Mouse (Mus musculus): ENCODE data around the gene Tmeff1. TPM values are rescaled to one million over a fixed set of nuclear protein-coding genes. Genes with fewer than 3 reads are reported as not detected.

Tmeff1 gene
- polyA plus RNA-seq, 1 experiment: 107 TPM

- DNase-seq (ENCODE audit: extremely low spot score in 1 of 2, low spot score in 1 of 2): no peak
Observed at GRCm38 (mm10) chr4:48615483-48615882, 30.5 kb downstream of the Tmeff1 start.

GRCm38 (mm10) chr4:48617201-48617600 lies 32.2 kb downstream of the Tmeff1 start:
- DNase-seq (ENCODE audit: extremely low spot score in 1 of 2, low spot score in 1 of 2): no peak

- DNase-seq (ENCODE audit: extremely low spot score in 1 of 2, low spot score in 1 of 2): no peak
Observed at GRCm38 (mm10) chr4:48620121-48620520, 35.1 kb downstream of the Tmeff1 start.

GRCm38 (mm10) chr4:48622246-48622645 lies 37.3 kb downstream of the Tmeff1 start:
- no peak for DNase-seq (ENCODE audit: extremely low spot score in 1 of 2, low spot score in 1 of 2)

- no peak for DNase-seq (ENCODE audit: extremely low spot score in 1 of 2, low spot score in 1 of 2)
Observed at GRCm38 (mm10) chr4:48622946-48623345, 38.0 kb downstream of the Tmeff1 start.

GRCm38 (mm10) chr4:48624961-48625360 lies 40.0 kb downstream of the Tmeff1 start:
- no peak for DNase-seq (ENCODE audit: extremely low spot score in 1 of 2, low spot score in 1 of 2)

GRCm38 (mm10) chr4:48625836-48626235 lies 40.9 kb downstream of the Tmeff1 start:
- DNase-seq (ENCODE audit: extremely low spot score in 1 of 2, low spot score in 1 of 2): no peak

GRCm38 (mm10) chr4:48629445-48629844 lies 44.5 kb downstream of the Tmeff1 start:
- peak in 1 of 2 experiments; percentile 31 for DNase-seq (ENCODE audit: extremely low spot score in 1 of 2, low spot score in 1 of 2)

GRCm38 (mm10) chr4:48633529-48633928 lies 48.6 kb downstream of the Tmeff1 start:
- no peak for DNase-seq (ENCODE audit: extremely low spot score in 1 of 2, low spot score in 1 of 2)

- DNase-seq (ENCODE audit: extremely low spot score in 1 of 2, low spot score in 1 of 2): no peak
Observed at GRCm38 (mm10) chr4:48634058-48634457, 49.1 kb downstream of the Tmeff1 start.

- DNase-seq (ENCODE audit: extremely low spot score in 1 of 2, low spot score in 1 of 2): no peak
Observed at GRCm38 (mm10) chr4:48636831-48637230, 51.9 kb downstream of the Tmeff1 start.

- DNase-seq (ENCODE audit: extremely low spot score in 1 of 2, low spot score in 1 of 2): no peak
Observed at GRCm38 (mm10) chr4:48638132-48638531, 53.2 kb downstream of the Tmeff1 start.

GRCm38 (mm10) chr4:48639503-48639902 lies 54.5 kb downstream of the Tmeff1 start:
- DNase-seq (ENCODE audit: extremely low spot score in 1 of 2, low spot score in 1 of 2): no peak

- peak; percentile 14 to 37 for DNase-seq (ENCODE audit: extremely low spot score in 1 of 2, low spot score in 1 of 2)
Observed at GRCm38 (mm10) chr4:48643801-48644200, 58.8 kb downstream of the Tmeff1 start.

- no peak for DNase-seq (ENCODE audit: extremely low spot score in 1 of 2, low spot score in 1 of 2)
Observed at GRCm38 (mm10) chr4:48646143-48646542, 61.2 kb downstream of the Tmeff1 start.

GRCm38 (mm10) chr4:48650617-48651360 lies 65.8 kb downstream of the Tmeff1 start:
- peak in 1 of 2 experiments; percentile 27 for DNase-seq (ENCODE audit: extremely low spot score in 1 of 2, low spot score in 1 of 2)

- DNase-seq (ENCODE audit: extremely low spot score in 1 of 2, low spot score in 1 of 2): no peak
Observed at GRCm38 (mm10) chr4:48654118-48654517, 69.1 kb downstream of the Tmeff1 start.

GRCm38 (mm10) chr4:48656530-48656929 lies 71.6 kb downstream of the Tmeff1 start:
- no peak for DNase-seq (ENCODE audit: extremely low spot score in 1 of 2, low spot score in 1 of 2)

GRCm38 (mm10) chr4:48660144-48660543 lies 75.2 kb downstream of the Tmeff1 start:
- no peak for DNase-seq (ENCODE audit: extremely low spot score in 1 of 2, low spot score in 1 of 2)

GRCm38 (mm10) chr4:48660619-48661575 lies 75.9 kb downstream of the Tmeff1 start:
- DNase-seq (ENCODE audit: extremely low spot score in 1 of 2, low spot score in 1 of 2): no peak

GRCm38 (mm10) chr4:48663271-48663670 lies 78.3 kb downstream of the Tmeff1 start, which contains the start of gene Cavin4:
Cavin4 (plus strand) TSS chr4:48663514.
- no peak for DNase-seq (ENCODE audit: extremely low spot score in 1 of 2, low spot score in 1 of 2)

All from frontal cortex, adult 2 months (tissue).